Mouse (Mus musculus): Measurements from ENCODE around the gene Slc7a5. TPM values are rescaled to one million over a fixed set of nuclear protein-coding genes. Genes with fewer than 3 reads are reported as not detected.

Slc7a5 gene
- polyA plus RNA-seq, 1 experiment from 2014 or later, result 32.2 TPM

DNA sequence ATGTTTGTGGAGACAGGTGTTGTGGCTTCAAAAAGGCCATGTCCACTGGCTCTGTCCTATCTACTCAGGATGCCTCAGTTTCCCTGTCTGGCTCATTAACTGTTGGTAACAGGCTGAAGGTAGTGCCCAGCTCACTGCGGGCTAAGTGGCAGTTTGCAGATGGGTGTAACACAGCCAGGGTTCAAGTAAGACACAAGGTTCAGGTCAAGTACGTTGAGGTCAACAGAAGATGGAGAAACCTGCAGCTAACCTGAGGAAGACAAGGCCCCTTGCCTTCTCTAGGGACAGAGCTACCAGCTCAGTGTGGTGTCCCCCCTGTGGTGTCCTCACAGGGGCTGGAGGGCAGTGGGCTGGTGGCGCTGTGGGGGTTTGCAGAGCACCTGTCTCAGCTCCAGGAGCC, 27.8 kb downstream of the Slc7a5 start:
- WGBS (ENCODE audit: insufficient replicate concordance), result 82% methylated on average over 3 of the region's 3 CpGs
- H3K36me3 ChIP-seq, result peaks cover 53% of the 10 kb centered on the region
- ATAC-seq (ENCODE audit: low read depth), result peak; percentile 25; the same call in 1 of the 2 replicates

GRCm38 (mm10) chr8:121877828-121878480, 29.5 kb downstream of the Slc7a5 start:
- peaks cover 36% of the 10 kb centered on the region for H3K36me3 ChIP-seq
- no peak overlapping the region for H3K9ac ChIP-seq
- no peaks in the 10 kb centered on the region for H3K9me3 ChIP-seq (replicated peaks)
- H3K4me3 ChIP-seq (replicated peaks), result no peak overlapping the region
- 81% methylated on average over 7 of the region's 7 CpGs for WGBS (ENCODE audit: insufficient replicate concordance)
- 0 out of 2 replicates have a peak, but pooled peaks cover 3% of the 10 kb centered on the region for H3K27me3 ChIP-seq
- no peak for DNase-seq
- H3K4me2 ChIP-seq, result no peak overlapping the region
- H3K27ac ChIP-seq, result no peak overlapping the region
- ATAC-seq (ENCODE audit: low read depth), result no peak
- peaks cover 30% of the 10 kb centered on the region for H3K4me1 ChIP-seq (replicated peaks)

More for the DNA sequence above, 27.8 kb downstream of the Slc7a5 start:
- no peaks in the 10 kb centered on the region for H3K9me3 ChIP-seq (replicated peaks)
- no peak overlapping the region; the same call in 1 of the 2 replicates for H3K27ac ChIP-seq
- no peak overlapping the region for H3K4me2 ChIP-seq
- no peak overlapping the region for H3K9ac ChIP-seq
- H3K27me3 ChIP-seq, result no peaks in the 10 kb centered on the region
- H3K4me1 ChIP-seq (replicated peaks), result peaks cover 23% of the 10 kb centered on the region
- no peak overlapping the region for H3K4me3 ChIP-seq (replicated peaks)
- no peak for DNase-seq

DNA sequence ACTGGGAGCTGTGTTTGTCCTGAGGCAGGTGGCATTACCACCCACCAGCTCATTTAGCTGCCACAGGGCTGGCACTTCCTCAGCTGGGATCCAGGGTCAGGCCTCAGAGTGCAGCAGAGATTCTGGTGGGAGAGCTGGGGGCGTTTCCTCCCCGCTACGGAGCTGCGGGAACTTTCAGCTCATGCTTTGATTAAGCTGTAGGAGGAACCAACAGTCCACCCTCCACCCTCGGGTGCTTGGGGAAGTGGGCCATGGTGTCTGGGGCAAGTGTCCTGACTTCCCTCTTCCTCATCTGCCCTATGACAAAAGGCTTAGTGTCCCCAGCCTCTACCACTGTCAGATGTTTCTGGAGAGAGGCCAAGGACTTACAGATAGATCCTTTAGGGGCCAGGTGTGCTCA, 30.3 kb downstream of the Slc7a5 start:
- no peak overlapping the region for H3K4me2 ChIP-seq
- DNase-seq, result no peak
- peaks cover 28% of the 10 kb centered on the region for H3K36me3 ChIP-seq
- 23% methylated on average over 5 of the region's 5 CpGs for WGBS (ENCODE audit: insufficient replicate concordance)
- no peaks in the 10 kb centered on the region for H3K9me3 ChIP-seq (replicated peaks)
- H3K4me3 ChIP-seq (replicated peaks), result no peak overlapping the region
- H3K9ac ChIP-seq, result no peak overlapping the region
- peaks cover 32% of the 10 kb centered on the region for H3K4me1 ChIP-seq (replicated peaks)
- ATAC-seq (ENCODE audit: low read depth), result no peak
- no peak overlapping the region for H3K27ac ChIP-seq
- H3K27me3 ChIP-seq, result peaks cover 9% of the 10 kb centered on the region; the same call in 1 of the 2 replicates

GRCm38 (mm10) chr8:121875517-121875916, 32.0 kb downstream of the Slc7a5 start:
- no peak overlapping the region for H3K27ac ChIP-seq
- no peaks in the 10 kb centered on the region for H3K9me3 ChIP-seq (replicated peaks)
- no peak overlapping the region for H3K4me2 ChIP-seq
- no peak for DNase-seq
- no peak overlapping the region for H3K9ac ChIP-seq
- ATAC-seq (ENCODE audit: low read depth), result no peak
- H3K4me3 ChIP-seq (replicated peaks), result no peak overlapping the region
- H3K27me3 ChIP-seq, result peaks cover 13% of the 10 kb centered on the region
- WGBS (ENCODE audit: insufficient replicate concordance), result 55% methylated on average over 9 of the region's 9 CpGs
- peaks cover 11% of the 10 kb centered on the region for H3K36me3 ChIP-seq
- peaks cover 34% of the 10 kb centered on the region for H3K4me1 ChIP-seq (replicated peaks)

DNA sequence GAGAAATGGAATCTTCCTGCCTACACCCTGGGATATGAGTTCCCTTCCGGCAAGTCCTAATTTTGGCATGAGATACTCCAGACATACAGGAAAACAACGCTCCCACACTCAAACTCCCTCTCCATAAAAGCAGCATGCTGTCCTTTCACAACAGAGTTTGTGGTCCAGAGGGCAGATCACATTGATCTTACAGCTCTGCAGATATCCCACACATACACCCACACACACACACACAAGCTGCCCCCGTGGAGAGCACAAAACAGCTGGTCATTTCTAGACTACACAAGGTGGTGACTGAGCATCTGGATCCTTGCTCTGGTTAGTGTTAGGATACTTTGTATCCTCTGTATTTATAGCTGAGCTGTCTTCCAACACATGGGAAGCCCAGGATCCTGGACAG, 32.4 kb downstream of the Slc7a5 start:
- Histone ChIP-seq H3K4me3 (replicated peaks) (no peak overlapping the region), H3K27me3 (peaks cover 13% of the 10 kb centered on the region), H3K9ac (no peak overlapping the region), H3K27ac (no peak overlapping the region), H3K4me2 (no peak overlapping the region), H3K36me3 (peaks cover 7% of the 10 kb centered on the region), H3K9me3 (replicated peaks) (no peaks in the 10 kb centered on the region), H3K4me1 (replicated peaks) (peaks cover 30% of the 10 kb centered on the region)
- no peak for DNase-seq
- WGBS (ENCODE audit: insufficient replicate concordance), result 58% methylated on average over 3 of the region's 3 CpGs
- ATAC-seq (ENCODE audit: low read depth), result no peak

GRCm38 (mm10) chr8:121874031-121874430, 33.5 kb downstream of the Slc7a5 start:
- peak; percentile 45; the same call in 1 of the 2 replicates for ATAC-seq (ENCODE audit: low read depth)
- 51% methylated on average over 9 of the region's 9 CpGs for WGBS (ENCODE audit: insufficient replicate concordance)
- H3K27ac ChIP-seq, result no peak overlapping the region

GRCm38 (mm10) chr8:121871833-121872440, 35.6 kb downstream of the Slc7a5 start:
- Histone ChIP-seq H3K9me3 (replicated peaks) (no peaks in the 10 kb centered on the region), H3K27ac (no peak overlapping the region), H3K4me3 (replicated peaks) (no peak overlapping the region), H3K4me1 (replicated peaks) (peaks cover 33% of the 10 kb centered on the region), H3K9ac (0 out of 2 replicates have a peak overlapping the region, but pooled peaks have one; percentile 13), H3K27me3 (peaks cover 13% of the 10 kb centered on the region), H3K4me2 (no peak overlapping the region), H3K36me3 (no peaks in the 10 kb centered on the region)
- 38% methylated on average over 10 of the region's 10 CpGs for whole genome bisulfite sequencing (ENCODE audit: insufficient replicate concordance)
- DNase-seq (no peak), ATAC-seq (ENCODE audit: low read depth) (0 out of 2 replicates have a peak, but pooled peaks have one; percentile 14)

More at GRCm38 (mm10) chr8:121874031-121874430, 33.5 kb downstream of the Slc7a5 start:
- Histone ChIP-seq H3K9ac (no peak overlapping the region), H3K4me2 (no peak overlapping the region), H3K4me1 (replicated peaks) (peaks cover 30% of the 10 kb centered on the region), H3K4me3 (replicated peaks) (no peak overlapping the region), H3K36me3 (no peaks in the 10 kb centered on the region), H3K27me3 (peaks cover 13% of the 10 kb centered on the region), H3K9me3 (replicated peaks) (no peaks in the 10 kb centered on the region)
- peak; percentile 48 for DNase-seq

- no peak for DNase-seq
- Histone ChIP-seq H3K4me2 (no peak overlapping the region), H3K9ac (no peak overlapping the region), H3K27me3 (peaks cover 13% of the 10 kb centered on the region), H3K9me3 (replicated peaks) (no peaks in the 10 kb centered on the region), H3K27ac (no peak overlapping the region), H3K4me3 (replicated peaks) (no peak overlapping the region), H3K4me1 (replicated peaks) (peaks cover 23% of the 10 kb centered on the region), H3K36me3 (no peaks in the 10 kb centered on the region)
- no peak for ATAC-seq (ENCODE audit: low read depth)
- 62% methylated on average over 2 of the region's 2 CpGs for WGBS (ENCODE audit: insufficient replicate concordance)
Observed at GRCm38 (mm10) chr8:121870190-121870589, 37.3 kb downstream of the Slc7a5 start.

- Histone ChIP-seq H3K4me1 (replicated peaks) (peaks cover 12% of the 10 kb centered on the region), H3K27me3 (peaks cover 13% of the 10 kb centered on the region), H3K4me3 (replicated peaks) (no peak overlapping the region), H3K9ac (no peak overlapping the region), H3K9me3 (replicated peaks) (no peaks in the 10 kb centered on the region), H3K4me2 (no peak overlapping the region), H3K36me3 (no peaks in the 10 kb centered on the region), H3K27ac (no peak overlapping the region)
- 75% methylated on average over 7 of the region's 7 CpGs for WGBS (ENCODE audit: insufficient replicate concordance)
- ATAC-seq (ENCODE audit: low read depth) (no peak), DNase-seq (no peak)
Observed at GRCm38 (mm10) chr8:121868896-121869295, 38.6 kb downstream of the Slc7a5 start.

DNA sequence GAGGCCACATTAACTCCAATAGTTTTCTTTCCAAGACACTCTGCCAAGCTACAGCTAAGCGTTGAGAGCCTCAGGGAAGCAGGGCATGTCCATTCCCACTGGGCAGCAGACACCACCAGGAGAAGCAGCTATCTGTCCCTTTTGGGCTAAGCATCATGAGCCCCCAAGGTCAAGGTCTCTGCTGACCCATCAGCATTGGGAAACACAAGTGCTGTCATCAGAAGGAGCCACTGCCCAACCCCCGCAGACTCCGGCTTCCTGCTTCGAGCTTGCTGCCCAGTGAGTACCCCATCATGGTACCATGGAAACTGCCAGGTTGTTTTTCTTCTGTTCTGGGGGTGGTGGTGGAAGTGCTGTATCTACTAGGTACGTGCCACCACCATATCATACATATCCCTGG, 39.3 kb downstream of the Slc7a5 start:
- Histone ChIP-seq H3K9me3 (replicated peaks) (no peaks in the 10 kb centered on the region), H3K4me3 (replicated peaks) (no peak overlapping the region), H3K4me2 (no peak overlapping the region), H3K36me3 (no peaks in the 10 kb centered on the region), H3K4me1 (replicated peaks) (peaks cover 12% of the 10 kb centered on the region), H3K9ac (no peak overlapping the region), H3K27ac (no peak overlapping the region), H3K27me3 (peaks cover 11% of the 10 kb centered on the region)
- WGBS (ENCODE audit: insufficient replicate concordance), result 75% methylated on average over 5 of the region's 5 CpGs
- DNase-seq, result no peak
- no peak for ATAC-seq (ENCODE audit: low read depth)

DNA sequence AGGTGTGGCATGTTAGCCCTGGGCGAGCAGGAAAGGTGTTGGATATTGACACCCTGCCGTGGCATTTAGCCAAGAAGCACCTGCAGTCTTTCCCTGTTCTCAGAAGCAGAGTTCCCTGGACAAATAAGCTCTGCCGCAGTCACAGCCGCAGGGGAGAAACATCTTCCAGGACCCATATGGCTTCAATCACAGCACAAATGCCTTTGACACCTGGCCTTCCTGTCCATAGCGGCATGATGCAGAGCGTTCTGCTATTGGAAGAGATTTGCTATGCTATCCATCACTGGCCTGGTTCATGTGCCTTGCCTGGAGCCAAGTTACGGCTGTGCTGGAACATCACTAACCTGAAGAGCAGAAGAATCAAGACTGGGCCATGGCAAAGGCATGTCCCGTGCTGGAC, 42.1 kb downstream of the Slc7a5 start:
- H3K4me3 ChIP-seq (replicated peaks), result no peak overlapping the region
- no peaks in the 10 kb centered on the region for H3K36me3 ChIP-seq
- H3K9ac ChIP-seq, result no peak overlapping the region
- H3K4me2 ChIP-seq, result no peak overlapping the region
- WGBS (ENCODE audit: insufficient replicate concordance), result 73% methylated on average over 8 of the region's 8 CpGs
- no peaks in the 10 kb centered on the region for H3K9me3 ChIP-seq (replicated peaks)
- no peaks in the 10 kb centered on the region; the same call in none of the 2 replicates for H3K27me3 ChIP-seq
- no peak overlapping the region for H3K27ac ChIP-seq
- ATAC-seq (ENCODE audit: low read depth) (no peak), DNase-seq (no peak)
- 0 out of 2 replicates have a peak, but pooled peaks cover 8% of the 10 kb centered on the region for H3K4me1 ChIP-seq (replicated peaks)

All from liver, embryonic 13.5 days (tissue).